Mouse (Mus musculus) thymus, adult 18-20 months (tissue): ENCODE results near the gene Plin2.
"Not testable (repeated sequence)": the region's sequence is repeated elsewhere in the genome, so short reads cannot be mapped to it uniquely, and the experiment has no call there.

Experiments
- DNase-seq, 2 experiments: peaks; one replicate each; pipeline ENCODE4 v3.0.0; 2022; ENCODE audit warnings: mixed read lengths in 2 of 2

The Plin2 gene

DNA sequence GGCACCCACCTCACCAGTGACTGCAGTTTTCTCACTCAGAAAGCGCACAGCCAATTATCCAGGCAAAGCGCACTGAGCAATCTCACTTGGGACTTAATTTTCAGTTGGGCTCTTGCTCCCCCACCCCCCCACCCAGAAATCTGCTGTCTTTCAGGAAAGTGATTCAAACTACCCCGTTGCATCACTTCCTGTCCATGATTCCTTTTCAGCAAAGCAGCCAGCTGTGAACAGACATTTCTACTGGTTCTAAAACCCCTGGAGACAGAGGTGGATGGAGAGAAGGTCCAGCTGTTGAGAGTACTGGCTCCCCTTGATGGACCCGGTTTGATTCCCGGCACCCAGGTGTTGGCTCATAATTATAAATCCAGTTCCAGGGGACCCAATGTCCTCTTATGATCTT lies 44.4 kb downstream of the Plin2 start:
- DNase-seq: no peak

DNA sequence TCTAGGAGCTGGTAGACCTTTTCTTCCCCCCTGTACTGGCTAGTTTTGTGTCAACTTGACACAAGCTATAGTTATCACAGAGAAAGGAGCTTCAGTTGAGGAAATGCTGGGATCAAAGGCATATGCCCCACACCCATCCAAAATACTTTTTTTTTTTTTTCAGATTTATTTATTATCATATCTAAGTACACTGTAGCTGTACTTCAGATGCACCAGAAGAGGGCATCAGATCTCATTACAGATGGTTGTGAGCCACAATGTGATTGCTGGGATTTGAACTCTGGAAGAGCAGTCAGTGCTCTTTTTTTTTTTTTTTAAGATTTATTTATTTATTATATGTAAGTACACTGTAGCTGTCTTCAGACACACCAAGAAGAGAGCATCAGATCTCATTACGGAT lies 47.3 kb downstream of the Plin2 start:
- not testable (repeated sequence) for DNase-seq

DNA sequence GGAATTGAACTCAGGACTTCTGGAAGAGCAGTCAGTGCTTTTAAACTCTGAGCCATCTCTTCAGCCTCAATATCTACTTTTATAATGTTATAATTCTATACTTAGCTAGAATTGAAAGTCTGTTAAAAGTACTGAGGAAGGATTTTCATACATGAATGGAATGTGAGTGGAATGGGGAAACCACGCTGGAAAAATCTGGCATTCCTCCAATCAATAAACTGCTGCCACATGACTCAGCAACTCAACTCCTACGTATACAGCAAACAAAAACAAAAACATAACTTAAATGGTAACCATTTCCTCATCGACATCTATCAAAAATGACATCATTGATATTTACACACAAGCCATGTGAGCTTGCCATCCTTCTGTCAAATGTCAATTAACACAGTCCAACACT lies 47.7 kb downstream of the Plin2 start:
- no peak for DNase-seq

DNA sequence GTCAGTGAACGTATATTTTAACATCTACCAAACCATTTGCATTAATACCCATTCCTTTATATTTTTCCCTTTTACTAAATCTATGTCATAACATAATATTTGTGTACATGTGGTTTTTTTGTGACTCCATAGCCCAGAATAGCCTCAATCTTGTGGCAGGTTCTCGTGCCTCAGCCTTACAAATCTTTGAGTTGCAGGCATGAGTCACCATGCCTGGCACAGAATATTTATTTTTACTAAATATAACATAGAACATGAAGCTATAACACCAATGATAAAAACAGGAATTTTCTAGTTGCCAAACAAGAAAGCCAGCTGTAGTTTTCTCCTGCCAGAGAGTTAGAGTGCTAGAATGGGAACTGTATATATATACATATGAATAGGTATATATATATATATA lies 49.4 kb downstream of the Plin2 start:
- DNase-seq: no peak

DNA sequence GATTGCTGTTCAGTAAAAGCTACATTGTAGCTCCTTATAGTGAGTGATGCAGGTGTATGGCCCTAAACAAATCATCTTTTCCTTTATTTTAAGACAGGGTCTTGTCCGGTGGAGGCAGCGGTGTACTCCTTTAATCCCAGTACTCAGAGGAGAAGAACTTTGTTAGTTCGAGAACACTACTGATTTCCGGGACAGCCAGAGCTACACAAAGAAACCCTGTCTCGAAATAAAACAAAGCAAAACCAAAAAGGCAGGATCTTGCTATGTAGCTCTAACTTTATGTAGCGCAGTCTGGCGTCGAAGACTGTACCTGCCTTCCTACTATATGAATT lies 57.6 kb downstream of the Plin2 start:
- no peak for DNase-seq

DNA sequence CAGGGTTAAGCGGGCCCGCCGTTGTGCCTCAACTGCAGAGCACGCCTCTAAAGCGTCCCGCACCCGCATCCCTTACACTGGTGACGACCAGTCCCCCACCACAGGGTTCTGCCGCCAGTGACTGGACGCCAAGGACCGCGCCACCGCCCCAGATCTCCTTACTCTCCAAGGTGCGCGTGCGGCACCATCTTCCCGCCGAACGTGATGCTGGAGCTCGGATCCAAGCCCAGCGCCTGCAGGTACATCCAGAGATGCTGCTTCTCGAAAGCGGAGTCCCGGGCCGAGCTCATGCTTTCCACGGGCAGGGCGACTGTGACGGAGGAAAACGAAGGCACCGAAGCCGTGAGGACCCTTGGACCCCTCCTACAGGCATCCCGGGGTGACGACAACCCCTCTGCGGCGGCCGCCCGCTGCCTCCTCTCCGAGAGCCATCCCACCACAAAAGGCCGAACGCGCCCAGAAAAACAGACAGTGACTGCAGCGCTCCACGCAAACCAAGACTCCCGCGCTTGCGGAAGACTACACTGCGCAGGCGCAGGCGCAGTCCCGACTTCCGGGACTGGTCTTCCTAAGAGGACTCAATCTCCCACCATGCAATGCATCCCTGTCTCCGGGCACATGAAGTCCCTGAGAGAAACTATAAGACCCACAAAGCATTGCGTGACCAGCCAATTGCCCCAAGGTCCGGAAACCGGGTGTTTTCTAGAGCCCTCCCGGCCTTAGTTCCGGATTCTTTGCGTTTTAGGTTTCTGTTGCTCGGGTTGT lies 58.2 kb downstream of the Plin2 start, which contains the start of gene Haus6:
TSS of gene Haus6 (minus strand) at position 532 of the 765 bp plus-strand sequence.
- peak; percentile 88 to 92 for DNase-seq
